Mouse (Mus musculus): ENCODE data around the gene Slc12a7.
"Not testable (repeated sequence)": the region's sequence is repeated elsewhere in the genome, so short reads cannot be mapped to it uniquely, and the experiment has no call there.

The Slc12a7 gene

GRCm38 (mm10) chr13:73718225-73718624 lies 14.7 kb upstream of the Slc12a7 start:
- DNase-seq (ENCODE audit: low spot score): peak; percentile 94

- DNase-seq (ENCODE audit: low spot score): no peak
Measured at GRCm38 (mm10) chr13:73720241-73720640, 12.7 kb upstream of the Slc12a7 start.

DNA sequence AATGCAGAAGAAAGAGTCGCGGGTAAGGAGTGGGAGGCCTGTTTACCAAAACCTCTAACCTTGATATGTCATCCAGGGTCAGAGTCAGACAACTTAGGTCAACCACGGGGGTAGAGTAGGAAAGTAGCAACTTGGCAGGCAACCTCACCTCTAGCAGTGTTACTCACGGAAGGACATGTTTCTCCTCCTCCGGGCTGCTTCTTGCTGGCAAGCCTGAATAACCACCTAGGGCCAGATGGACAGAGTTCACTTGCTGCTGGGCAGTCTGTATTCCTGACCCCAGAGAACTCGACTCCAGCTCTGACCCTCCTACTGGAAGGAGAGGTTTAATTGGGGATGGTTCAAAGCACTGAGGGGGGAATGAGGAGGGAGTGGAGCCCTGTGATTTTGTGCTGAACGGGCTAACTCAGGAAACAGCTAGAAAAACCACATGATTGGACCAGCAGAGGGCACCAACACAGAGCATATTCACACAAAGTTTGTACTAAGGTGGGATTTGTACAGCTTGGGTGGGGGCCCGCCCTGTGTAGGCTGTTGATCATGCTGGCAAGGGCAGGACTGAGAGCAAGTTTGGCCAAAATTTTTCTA lies 9.7 kb upstream of the Slc12a7 start:
- DNase-seq (ENCODE audit: low spot score): peak; percentile 47

GRCm38 (mm10) chr13:73725315-73725714 lies 7.6 kb upstream of the Slc12a7 start:
- no peak for DNase-seq (ENCODE audit: low spot score)

GRCm38 (mm10) chr13:73727621-73728025 lies 5.3 kb upstream of the Slc12a7 start:
- no peak for DNase-seq (ENCODE audit: low spot score)

- DNase-seq (ENCODE audit: low spot score): no peak
Measured at GRCm38 (mm10) chr13:73728633-73729032, 4.3 kb upstream of the Slc12a7 start.

DNA sequence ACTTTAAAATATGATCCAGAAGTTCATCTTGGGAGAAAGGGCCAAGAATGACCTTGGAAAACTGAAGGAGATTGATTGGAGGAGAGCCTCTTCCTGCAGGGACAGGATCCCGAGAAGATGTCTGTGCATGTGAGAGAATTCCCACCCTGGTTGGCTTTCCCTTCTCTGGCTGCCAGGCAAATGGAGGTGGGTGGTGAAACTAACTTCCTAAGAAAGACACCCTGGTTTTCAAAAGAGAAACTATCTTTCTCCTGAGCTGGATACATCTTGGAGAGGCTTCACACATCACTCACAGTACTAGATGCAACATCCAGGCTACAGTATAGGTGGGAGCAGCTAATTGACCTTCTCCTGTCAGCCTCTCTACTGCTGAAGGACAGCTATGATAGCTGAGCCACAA lies 2.0 kb upstream of the Slc12a7 start:
- no peak for DNase-seq (ENCODE audit: low spot score)

DNA sequence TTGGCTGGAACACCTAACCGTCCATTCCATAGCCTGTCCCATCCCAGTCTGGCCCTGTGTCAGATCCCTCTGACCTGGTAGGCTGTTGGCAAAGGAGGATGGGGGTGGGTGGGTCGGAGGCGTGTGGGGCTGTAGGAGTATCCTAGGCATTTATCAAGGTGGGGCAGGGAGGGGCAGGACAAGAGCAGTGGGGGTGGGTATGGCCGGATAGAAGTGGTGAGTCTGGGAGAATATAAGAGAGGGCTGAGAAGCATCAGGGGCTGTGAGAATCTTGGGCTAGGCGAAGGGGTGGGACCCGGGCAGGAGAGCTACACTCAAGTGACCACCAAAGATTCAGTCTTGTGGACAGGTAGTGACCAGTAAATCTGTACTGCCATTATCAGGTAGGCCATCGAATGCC lies 659 bp upstream of the Slc12a7 start:
- no peak for DNase-seq (ENCODE audit: low spot score)

- DNase-seq (ENCODE audit: low spot score): no peak
Measured at GRCm38 (mm10) chr13:73734379-73734778, 1.5 kb downstream of the Slc12a7 start.

- no peak for DNase-seq (ENCODE audit: low spot score)
Measured at GRCm38 (mm10) chr13:73735270-73735669, 2.4 kb downstream of the Slc12a7 start.

- DNase-seq (ENCODE audit: low spot score): no peak
Measured at GRCm38 (mm10) chr13:73735928-73736327, 3.0 kb downstream of the Slc12a7 start.

- no peak for DNase-seq (ENCODE audit: low spot score)
Measured at GRCm38 (mm10) chr13:73736943-73737342, 4.0 kb downstream of the Slc12a7 start.

DNA sequence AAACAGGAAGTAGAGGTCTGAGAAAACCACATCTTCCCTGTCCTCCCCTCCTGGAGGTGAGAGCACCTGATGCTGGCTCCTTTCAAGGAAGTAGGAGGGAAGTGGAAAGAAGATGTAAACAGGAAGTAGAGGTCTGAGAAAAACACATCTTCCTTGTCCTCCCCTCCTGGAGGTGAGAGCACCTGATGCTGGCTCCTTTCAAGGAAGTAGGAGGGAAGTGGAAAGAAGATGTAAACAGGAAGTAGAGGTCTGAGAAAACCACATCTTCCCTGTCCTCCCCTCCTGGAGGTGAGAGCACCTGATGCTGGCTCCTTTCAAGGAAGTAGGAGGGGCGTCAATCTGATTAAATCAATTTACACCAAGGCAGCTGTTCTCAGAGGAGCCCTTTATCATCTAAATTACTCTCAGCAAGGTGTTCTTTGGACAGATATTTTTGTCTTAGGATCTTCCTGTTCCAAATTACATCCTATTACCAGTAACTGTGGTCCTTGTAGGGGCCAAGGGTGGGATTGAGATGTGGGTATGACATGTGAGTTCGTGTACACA lies 7.6 kb downstream of the Slc12a7 start:
- DNase-seq (ENCODE audit: low spot score): not testable (repeated sequence)

DNA sequence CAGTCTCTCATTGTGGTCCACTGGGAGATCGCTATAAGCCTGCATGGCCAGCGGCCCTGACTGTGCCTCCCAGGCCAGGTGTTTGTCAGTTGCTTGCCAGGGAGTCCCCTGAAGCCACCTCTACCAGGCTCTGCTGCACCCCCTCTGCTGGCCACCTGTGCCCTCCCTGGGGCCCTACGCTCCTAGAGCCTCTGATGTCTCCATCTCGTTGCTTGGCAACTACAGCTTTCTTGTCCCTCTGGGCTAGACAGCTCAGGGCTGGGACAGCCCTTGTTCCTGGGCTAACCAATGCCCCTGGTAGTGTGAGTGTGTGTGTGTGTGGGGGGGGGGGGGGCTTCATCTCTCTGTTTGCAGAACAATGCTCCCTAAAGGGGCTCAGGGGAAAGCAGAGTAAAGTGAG lies 10.1 kb downstream of the Slc12a7 start:
- no peak for DNase-seq (ENCODE audit: low spot score)

- DNase-seq (ENCODE audit: low spot score): no peak
Measured at GRCm38 (mm10) chr13:73743662-73744061, 10.8 kb downstream of the Slc12a7 start.

DNA sequence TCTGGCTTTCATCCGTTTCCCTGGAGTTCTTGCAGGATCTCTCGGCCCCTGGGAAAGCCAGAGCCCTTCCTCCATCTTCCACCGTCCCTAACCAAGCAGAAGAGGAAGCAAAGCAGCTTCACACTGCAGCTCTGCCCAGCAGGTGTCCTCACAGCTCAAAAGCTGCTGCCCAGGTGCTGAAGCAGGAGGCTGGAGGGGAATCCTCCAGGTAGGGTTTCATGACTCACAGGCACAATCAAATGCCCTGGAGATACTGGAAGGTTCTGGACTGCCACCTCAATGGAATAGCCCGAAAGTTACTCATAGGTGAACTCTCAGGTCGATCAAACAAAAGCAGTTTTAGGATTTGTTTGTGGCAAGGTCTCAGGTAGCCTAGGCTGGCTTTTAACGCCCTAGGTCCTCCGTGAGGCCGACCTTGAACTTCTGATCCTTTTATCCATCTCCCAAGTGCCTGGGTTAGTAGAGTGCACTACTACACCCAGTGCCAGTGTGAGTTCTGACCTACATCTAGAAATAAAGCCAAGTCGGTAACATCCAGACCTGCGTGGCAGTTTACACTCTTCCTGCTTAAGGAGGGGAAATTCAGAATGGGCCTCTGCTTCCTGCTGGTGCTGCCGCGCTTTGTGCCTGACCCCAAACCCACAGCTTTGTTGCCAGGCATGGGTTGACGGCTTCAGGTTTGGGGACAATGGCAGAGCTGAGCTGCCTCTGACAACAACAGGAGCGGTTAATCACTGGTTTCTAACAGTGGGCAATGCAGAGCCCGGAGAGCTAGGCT lies 16.0 kb downstream of the Slc12a7 start:
- DNase-seq (ENCODE audit: low spot score): no peak

GRCm38 (mm10) chr13:73750435-73750834 lies 17.5 kb downstream of the Slc12a7 start:
- DNase-seq (ENCODE audit: low spot score): no peak

- no peak for DNase-seq (ENCODE audit: low spot score)
Measured at GRCm38 (mm10) chr13:73751284-73751683, 18.4 kb downstream of the Slc12a7 start.

DNA sequence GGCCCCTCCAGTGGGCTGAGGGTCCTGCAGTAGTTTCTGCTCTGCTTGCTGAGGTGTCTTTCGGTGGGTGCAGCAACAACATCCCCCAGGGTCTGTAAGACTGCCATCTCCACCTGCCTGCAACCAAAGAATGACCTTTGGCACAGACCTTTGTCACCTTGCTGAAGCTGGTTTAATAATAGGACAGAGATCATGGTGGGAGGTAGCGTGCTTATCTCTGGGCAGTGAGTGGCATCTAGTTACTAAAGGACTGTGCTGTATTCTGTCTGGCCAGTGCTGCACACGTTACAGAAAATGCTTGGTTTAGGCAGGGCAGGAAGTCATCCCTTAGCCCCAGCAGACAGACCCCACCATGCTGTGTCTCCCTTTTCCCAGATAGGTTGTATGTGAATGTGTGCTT lies 22.9 kb downstream of the Slc12a7 start:
- DNase-seq (ENCODE audit: low spot score): no peak

GRCm38 (mm10) chr13:73756916-73757315 lies 24.0 kb downstream of the Slc12a7 start:
- no peak for DNase-seq (ENCODE audit: low spot score)

- no peak for DNase-seq (ENCODE audit: low spot score)
Measured at GRCm38 (mm10) chr13:73757362-73757761, 24.5 kb downstream of the Slc12a7 start.

DNA sequence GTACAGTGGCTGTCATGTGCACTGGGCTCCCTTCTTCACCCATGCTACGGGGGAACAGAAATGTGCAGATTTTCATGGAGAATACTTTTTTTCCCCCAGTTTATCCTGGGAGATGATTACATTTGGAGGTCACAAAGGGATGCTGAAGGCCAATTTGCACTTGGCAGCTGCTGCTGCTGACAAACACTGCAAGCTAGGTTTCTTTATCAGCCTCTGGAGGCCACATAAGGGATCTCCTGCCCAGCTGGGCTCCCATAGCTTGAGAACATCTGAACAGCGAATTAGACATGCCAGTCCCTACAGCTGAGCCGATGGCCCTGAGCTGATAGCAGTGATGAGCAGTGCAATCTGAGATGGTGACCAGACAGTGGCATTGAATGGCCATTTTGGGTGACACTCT lies 26.7 kb downstream of the Slc12a7 start:
- DNase-seq (ENCODE audit: low spot score): no peak

- no peak for DNase-seq (ENCODE audit: low spot score)
Measured at GRCm38 (mm10) chr13:73760126-73760525, 27.2 kb downstream of the Slc12a7 start.

DNA sequence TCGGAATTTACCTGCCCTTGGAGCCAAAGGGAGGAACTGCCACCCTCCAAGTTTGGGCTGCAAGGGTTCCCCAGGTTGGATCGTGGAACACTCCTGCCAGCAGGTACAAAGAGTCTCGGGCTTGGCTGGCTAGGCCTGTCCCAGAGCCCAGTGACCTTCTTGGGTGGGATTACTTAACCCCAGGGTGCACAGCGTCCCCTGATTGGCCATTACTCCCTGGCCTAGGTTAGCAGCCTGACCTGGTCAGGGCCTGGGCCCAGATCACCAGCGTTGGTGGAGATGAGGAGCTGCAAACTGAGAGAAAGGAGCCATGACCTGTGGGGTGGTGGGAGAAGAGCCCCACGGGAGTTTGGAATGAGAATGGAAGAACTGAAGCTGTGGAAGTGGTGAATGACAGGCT lies 30.0 kb downstream of the Slc12a7 start:
- DNase-seq (ENCODE audit: low spot score): peak; percentile 21

Measured in embryo, embryonic 10 days (tissue).